Mouse (Mus musculus) ES-Bruce4 (cell line): ENCODE measurements around the gene Plcg1.

Experiments used
- CTCF ChIP-seq: IDR thresholded peaks from one replicate; pipeline ENCODE4 v1.8.1; 2011; ENCODE audit warnings: low read depth, low read length
- EP300 ChIP-seq: IDR thresholded peaks from 2 replicates; pipeline ENCODE4 v1.6.1; 2011; ENCODE audit warnings: low read depth, low read length; ENCODE audit not compliant: insufficient read depth
- POLR2A ChIP-seq: IDR thresholded peaks from one replicate; pipeline ENCODE4 v1.8.1; 2011; ENCODE audit warnings: low read length; ENCODE audit not compliant: insufficient read depth

DNA sequence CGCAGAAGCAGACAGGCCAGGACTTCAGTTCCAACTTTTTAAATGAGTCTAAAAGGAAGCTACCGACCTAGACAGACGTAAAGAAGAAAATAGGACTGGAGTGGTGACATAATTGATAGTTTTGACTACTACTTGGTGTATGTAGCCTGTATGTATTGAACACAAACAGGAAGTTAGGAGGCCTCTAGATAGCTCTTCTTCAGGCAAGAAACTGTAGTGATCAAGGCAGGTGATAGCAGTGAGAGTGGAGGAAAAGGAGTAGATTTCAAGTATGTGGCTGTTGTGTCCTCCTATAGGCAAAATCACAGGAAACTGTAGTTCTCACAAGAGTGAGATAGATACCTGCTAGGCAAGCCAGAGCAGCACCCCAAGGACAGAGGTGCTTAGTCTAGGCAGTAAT, 23.4 kb upstream of the Plcg1 start:
- TF ChIP-seq CTCF: no peak
- no peak for TF ChIP-seq POLR2A
- TF ChIP-seq EP300: no peak
